Mouse (Mus musculus) liver (tissue): Measurements from ENCODE around the gene Slc16a9.

Experiments
- DNase-seq: peaks from one replicate; pipeline ENCODE4 v3.0.0-alpha.2; 2020; ENCODE audit warnings: mixed read lengths

Gene Slc16a9

GRCm38 (mm10) chr10:70305683-70306082, 60.8 kb downstream of the Slc16a9 start:
- DNase-seq: no peak

- DNase-seq: no peak
Measured at GRCm38 (mm10) chr10:70309416-70309815, 64.5 kb downstream of the Slc16a9 start.

- DNase-seq: no peak
Measured at GRCm38 (mm10) chr10:70310646-70311045, 65.7 kb downstream of the Slc16a9 start.

- DNase-seq: no peak
Measured at GRCm38 (mm10) chr10:70315895-70316294, 71.0 kb downstream of the Slc16a9 start.

GRCm38 (mm10) chr10:70316856-70317255, 72.0 kb downstream of the Slc16a9 start:
- no peak for DNase-seq

- DNase-seq: no peak
Measured at GRCm38 (mm10) chr10:70317394-70317965, 72.6 kb downstream of the Slc16a9 start.

- no peak for DNase-seq
Measured at GRCm38 (mm10) chr10:70318630-70319029, 73.7 kb downstream of the Slc16a9 start.

GRCm38 (mm10) chr10:70325518-70325917, 80.6 kb downstream of the Slc16a9 start:
- no peak for DNase-seq

GRCm38 (mm10) chr10:70327331-70327730, 82.4 kb downstream of the Slc16a9 start:
- no peak for DNase-seq

GRCm38 (mm10) chr10:70328139-70328538, 83.2 kb downstream of the Slc16a9 start:
- DNase-seq: no peak
